Mouse (Mus musculus): ENCODE measurements around the gene Flvcr1.
"Not testable (repeated sequence)": the region's sequence is repeated elsewhere in the genome, so short reads cannot be mapped to it uniquely, and the experiment has no call there.

Gene Flvcr1

DNA sequence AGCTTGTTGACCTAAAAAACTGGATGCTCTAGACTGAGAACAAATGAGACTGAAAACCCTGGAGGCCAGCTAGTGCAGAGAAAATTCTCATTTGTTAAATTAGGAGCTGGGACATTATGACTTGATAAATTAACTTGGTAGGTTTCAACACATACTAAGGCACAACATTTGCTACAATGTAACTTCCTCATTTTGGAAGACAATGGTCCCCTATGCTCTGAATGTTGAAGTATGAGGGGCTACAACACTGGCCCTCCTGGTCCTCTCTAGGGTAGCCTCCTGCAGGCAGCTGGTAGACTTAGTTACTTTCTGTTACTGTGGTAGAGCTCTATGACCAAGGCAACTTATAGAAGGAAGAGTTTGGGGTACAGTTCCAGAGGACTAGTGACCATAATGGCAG is 15.4 kb upstream of the Flvcr1 start:
- DNase-seq (ENCODE audit: low read depth, low spot score): no peak

DNA sequence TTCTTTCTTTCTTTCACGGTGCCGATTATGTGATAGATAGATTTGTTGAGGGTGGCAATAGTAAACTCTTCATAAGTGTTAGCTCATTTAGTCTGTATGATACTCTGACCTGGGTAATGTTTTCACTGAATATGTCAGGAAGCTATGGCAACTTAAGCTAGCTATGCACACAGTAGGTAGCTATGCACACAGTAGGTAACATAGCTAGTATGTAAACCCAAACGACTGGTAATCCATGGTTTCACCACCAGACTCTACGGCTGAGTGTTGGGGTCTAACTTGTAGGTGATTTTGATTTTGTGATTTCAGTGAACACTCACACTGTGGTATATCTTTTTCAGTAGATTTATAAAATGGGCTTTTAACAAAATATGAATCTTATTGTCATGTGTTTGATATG is 12.0 kb upstream of the Flvcr1 start:
- no peak for DNase-seq (ENCODE audit: low read depth, low spot score)

- DNase-seq (ENCODE audit: low read depth, low spot score): no peak
Observed at GRCm38 (mm10) chr1:191036554-191037334, 10.8 kb upstream of the Flvcr1 start, which contains the start of gene Spata45. TSS of gene Spata45 (plus strand) at chr1:191036639.

GRCm38 (mm10) chr1:191035649-191036048 is 9.7 kb upstream of the Flvcr1 start:
- DNase-seq (ENCODE audit: low read depth, low spot score): peak; percentile 78

DNA sequence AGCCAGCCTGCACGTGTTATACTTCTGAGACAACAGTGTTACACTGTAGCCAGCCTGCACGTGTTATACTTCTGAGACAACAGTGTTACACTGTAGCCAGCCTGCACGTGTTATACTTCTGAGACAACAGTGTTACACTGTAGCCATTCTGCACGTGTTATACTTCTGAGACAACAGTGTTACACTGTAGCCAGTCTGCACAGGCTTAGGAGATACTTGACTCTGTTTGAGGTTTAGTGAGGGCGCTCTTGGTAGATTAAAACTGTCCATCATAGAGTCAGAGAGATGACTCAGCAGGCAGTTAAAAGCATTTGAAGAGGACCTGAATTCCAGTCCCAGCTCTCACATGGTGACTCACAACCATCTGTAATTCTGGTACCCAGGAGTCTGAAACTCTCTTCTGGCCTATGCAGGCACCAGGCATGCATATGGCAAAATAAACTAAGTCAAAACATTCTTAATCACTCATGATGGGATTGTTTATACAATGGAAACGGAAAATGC is 5.0 kb upstream of the Flvcr1 start:
- DNase-seq (ENCODE audit: low read depth, low spot score): peak; percentile 51

- no peak for DNase-seq (ENCODE audit: low read depth, low spot score)
Observed at GRCm38 (mm10) chr1:191030182-191030581, 4.2 kb upstream of the Flvcr1 start.

- DNase-seq (ENCODE audit: low read depth, low spot score): peak; percentile 61
Observed at GRCm38 (mm10) chr1:191025016-191026012, 644 bp downstream of the Flvcr1 start.

GRCm38 (mm10) chr1:191023806-191024205 is 2.2 kb downstream of the Flvcr1 start:
- DNase-seq (ENCODE audit: low read depth, low spot score): not testable (repeated sequence)

GRCm38 (mm10) chr1:191023140-191023539 is 2.8 kb downstream of the Flvcr1 start:
- DNase-seq (ENCODE audit: low read depth, low spot score): no peak

- DNase-seq (ENCODE audit: low read depth, low spot score): no peak
Observed at GRCm38 (mm10) chr1:191021016-191021415, 4.9 kb downstream of the Flvcr1 start.

DNA sequence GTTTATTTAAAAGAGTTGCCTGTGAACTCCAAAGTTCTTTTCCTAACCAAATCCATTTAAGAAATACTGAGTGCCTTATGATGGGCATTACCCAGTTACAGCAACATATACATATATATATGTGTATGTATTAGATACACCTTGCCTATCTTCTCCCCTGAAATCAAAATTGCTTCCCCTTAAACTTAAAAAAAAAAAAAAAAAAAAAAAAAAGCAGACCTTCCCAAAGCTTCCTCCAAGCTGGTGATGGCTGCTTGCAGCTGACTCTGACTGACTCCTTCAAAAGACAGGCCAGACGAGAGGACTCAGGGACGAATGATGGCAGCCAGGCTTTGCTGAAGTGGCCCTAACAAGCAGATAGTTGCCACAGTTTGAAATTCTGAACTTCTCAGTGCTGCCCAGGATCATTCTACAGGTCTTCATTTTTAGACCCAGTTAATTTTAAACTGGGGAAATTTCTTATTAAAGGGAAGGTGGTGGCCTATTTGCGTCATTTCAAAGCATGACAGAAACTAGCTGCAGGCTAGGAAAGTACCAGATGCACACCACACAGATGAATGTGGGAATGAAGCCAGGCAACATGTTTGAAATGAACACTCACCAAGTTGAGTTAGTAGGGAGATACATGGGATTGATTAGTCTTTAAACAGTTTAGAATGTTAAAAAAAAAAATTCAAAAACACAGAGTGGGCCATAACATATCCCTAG is 5.6 kb downstream of the Flvcr1 start:
- peak; percentile 51 for DNase-seq (ENCODE audit: low read depth, low spot score)

DNA sequence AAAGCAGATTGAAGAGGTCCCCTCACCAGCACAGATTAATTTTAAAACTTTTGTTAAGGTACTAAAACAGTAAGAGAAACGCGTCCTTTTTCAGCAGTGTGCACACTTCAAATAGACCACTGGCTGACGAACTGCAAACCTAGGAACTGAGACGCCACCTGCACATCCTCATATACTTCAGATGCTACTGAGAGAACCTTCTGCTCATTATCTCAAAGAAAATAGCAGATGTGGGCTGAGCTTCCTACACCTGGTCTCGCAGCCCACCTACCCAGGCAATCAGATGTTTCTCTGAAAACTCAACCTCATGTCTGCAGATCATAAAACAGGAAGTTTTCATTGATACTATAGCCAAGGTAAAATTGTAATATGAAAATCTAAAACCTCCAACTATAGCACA is 6.2 kb downstream of the Flvcr1 start:
- DNase-seq (ENCODE audit: low read depth, low spot score): no peak

GRCm38 (mm10) chr1:191014271-191014670 is 11.7 kb downstream of the Flvcr1 start:
- DNase-seq (ENCODE audit: low read depth, low spot score): no peak

- DNase-seq (ENCODE audit: low read depth, low spot score): no peak
Observed at GRCm38 (mm10) chr1:191008707-191009106, 17.3 kb downstream of the Flvcr1 start.

GRCm38 (mm10) chr1:191002201-191002600 is 23.8 kb downstream of the Flvcr1 start:
- DNase-seq (ENCODE audit: low read depth, low spot score): no peak

GRCm38 (mm10) chr1:191000686-191001085 is 25.3 kb downstream of the Flvcr1 start:
- DNase-seq (ENCODE audit: low read depth, low spot score): peak; percentile 39

DNA sequence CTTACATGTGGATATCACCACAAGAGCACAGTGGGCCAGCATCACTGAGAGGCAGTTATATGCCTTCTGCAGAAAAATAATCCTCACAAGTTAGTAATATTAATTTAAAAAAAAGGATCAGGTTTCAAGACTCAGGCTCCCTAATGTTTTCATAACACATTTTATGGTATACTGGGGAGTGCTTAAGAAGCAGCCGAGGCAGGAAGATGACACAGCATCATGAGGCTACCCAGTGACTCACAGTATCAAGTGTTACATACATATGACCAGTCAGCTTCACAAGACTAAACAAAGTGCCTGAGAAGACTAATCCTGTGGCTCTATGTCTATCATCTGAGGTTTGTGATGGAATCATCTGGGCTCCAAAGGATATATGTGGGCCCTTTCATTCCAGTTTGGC is 27.9 kb downstream of the Flvcr1 start:
- DNase-seq (ENCODE audit: low read depth, low spot score): no peak

DNA sequence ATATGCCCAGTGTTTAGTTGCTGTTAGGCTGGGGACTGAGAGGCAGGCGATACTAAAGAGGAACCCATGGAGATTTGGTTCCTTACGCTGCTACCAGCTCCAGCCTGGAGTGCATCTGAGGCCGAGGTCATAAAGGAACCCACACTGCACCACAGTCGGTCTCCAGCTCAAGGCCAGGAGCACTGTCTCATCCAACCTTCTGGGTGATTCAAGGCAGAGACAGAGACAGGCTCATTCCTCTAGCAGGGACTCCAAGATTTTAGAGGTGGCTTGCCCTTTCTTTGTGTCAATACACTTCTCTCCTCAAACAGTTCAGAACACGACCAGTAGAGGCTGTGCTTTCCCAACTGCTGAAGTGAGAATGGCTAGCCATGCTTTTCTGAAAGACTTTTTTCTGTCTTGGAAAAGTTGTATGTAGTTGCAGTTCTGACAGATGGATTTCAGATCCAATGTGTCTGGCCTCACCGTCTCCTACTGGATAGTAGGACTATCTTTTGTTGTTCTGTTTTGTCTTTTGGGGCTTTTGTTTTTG is 29.5 kb downstream of the Flvcr1 start:
- DNase-seq (ENCODE audit: low read depth, low spot score): no peak

DNA sequence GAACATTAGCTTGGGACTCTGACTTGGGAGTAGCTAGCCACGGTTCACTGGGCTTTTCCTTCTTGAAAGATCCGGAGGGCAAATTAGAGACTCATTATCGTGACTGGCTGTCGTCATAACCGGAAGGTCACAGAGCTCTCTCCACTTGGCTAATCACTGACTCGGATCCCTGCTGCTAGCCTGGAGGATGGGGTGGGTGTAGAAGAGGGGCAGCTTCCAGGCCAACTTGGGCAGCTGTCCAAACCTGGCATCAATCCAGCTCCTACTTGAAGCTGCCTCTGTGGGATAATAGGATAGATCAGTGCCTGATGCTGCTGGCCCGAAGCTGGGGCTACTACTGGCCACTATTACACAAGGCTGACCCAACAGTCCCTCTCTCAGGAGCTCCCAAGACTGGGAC is 30.4 kb downstream of the Flvcr1 start:
- DNase-seq (ENCODE audit: low read depth, low spot score): peak; percentile 37

- DNase-seq (ENCODE audit: low read depth, low spot score): no peak
Observed at GRCm38 (mm10) chr1:190989437-190990082, 36.4 kb downstream of the Flvcr1 start.

GRCm38 (mm10) chr1:190981412-190981811 is 44.5 kb downstream of the Flvcr1 start:
- DNase-seq (ENCODE audit: low read depth, low spot score): no peak
